Mouse (Mus musculus) CH12.LX (cell line): ENCODE results near the gene Tle1. TPM values are rescaled to one million over a fixed set of nuclear protein-coding genes. Genes with fewer than 3 reads are reported as not detected.

Experiments used
- DNase-seq: peaks from one replicate; pipeline ENCODE4 v3.0.0-alpha.2; 2013; ENCODE audit errors: extremely low read depth
- H3K27ac ChIP-seq: 2 replicates; pipeline ENCODE4 v1.5.1; 2012; ENCODE audit warnings: low read depth, mild to moderate bottlenecking, control low read depth, moderate library complexity; ENCODE audit not compliant: insufficient read depth
- H3K27me3 ChIP-seq: replicated peaks from 2 replicates; pipeline ENCODE3; 2012; ENCODE audit warnings: inconsistent platforms
- H3K36me3 ChIP-seq, 2 experiments: replicated peaks in 1 of 2; 2 replicates each; pipeline versions ENCODE3 to v1.6.1; 2012; ENCODE audit warnings: inconsistent platforms in 1 of 2, low read length in 1 of 2, mild to moderate bottlenecking in 1 of 2, mixed read lengths in 1 of 2, moderate library complexity in 1 of 2; ENCODE audit not compliant: control insufficient read depth in 1 of 2, insufficient read depth in 1 of 2
- H3K4me1 ChIP-seq, 2 experiments: 2 replicates each; pipeline ENCODE4 v1.6.1; 2012; ENCODE audit warnings: inconsistent platforms in 1 of 2, moderate library complexity in 1 of 2; ENCODE audit not compliant: insufficient read depth in 2 of 2, control insufficient read depth in 1 of 2
- H3K4me2 ChIP-seq: 2 replicates; pipeline ENCODE4 v1.6.1; 2012; ENCODE audit warnings: low read depth, mild to moderate bottlenecking, control low read depth; ENCODE audit not compliant: poor library complexity, insufficient read depth, severe bottlenecking
- H3K4me3 ChIP-seq, 3 experiments: fragments of 150-350 bp in 1 of 3; sonication (generic) in 1 of 3; replicated peaks in 1 of 3; 2 replicates each; pipeline versions ENCODE3 to v1.5.1; 2011 to 2012; ENCODE audit warnings: low read depth in 2 of 3, low read length in 2 of 3, mild to moderate bottlenecking in 2 of 3, moderate library complexity in 2 of 3, control low read depth in 1 of 3, improper control_type of control experiment in 1 of 3, inconsistent platforms in 1 of 3, mixed read lengths in 1 of 3; ENCODE audit not compliant: poor library complexity in 1 of 3
- H3K79me2 ChIP-seq: replicated peaks from 2 replicates; pipeline ENCODE4 v1.6.1; 2012; ENCODE audit warnings: mild to moderate bottlenecking, moderate library complexity; ENCODE audit not compliant: control insufficient read depth, poor library complexity, insufficient read depth, severe bottlenecking; ENCODE audit errors: extremely low read depth
- H3K9ac ChIP-seq: 2 replicates; pipeline ENCODE4 v1.6.1; 2012; ENCODE audit warnings: low read depth, mild to moderate bottlenecking, control low read depth, moderate library complexity; ENCODE audit not compliant: insufficient read depth
- H3K9me3 ChIP-seq: replicated peaks from 2 replicates; pipeline ENCODE3; 2012; ENCODE audit warnings: low read length, inconsistent platforms, mixed read lengths
- BHLHE40 ChIP-seq: IDR thresholded peaks from 2 replicates; pipeline ENCODE4 v1.6.1; 2011; ENCODE audit warnings: mild to moderate bottlenecking, low read depth, low read length, improper control_type of control experiment
- CHD1 ChIP-seq: IDR thresholded peaks from 2 replicates; pipeline ENCODE4 v1.6.1; 2012; ENCODE audit warnings: low read depth, low read length, improper control_type of control experiment, inconsistent platforms
- CHD2 ChIP-seq: IDR thresholded peaks from 2 replicates; pipeline ENCODE4 v1.6.1; 2011; ENCODE audit warnings: low read length, improper control_type of control experiment
- ELF1 ChIP-seq: IDR thresholded peaks from 2 replicates; pipeline ENCODE4 v1.6.1; 2014; ENCODE audit warnings: low read depth, mild to moderate bottlenecking, inconsistent platforms, low read length, improper control_type of control experiment
- GABPA ChIP-seq: IDR thresholded peaks from 2 replicates; pipeline ENCODE4 v1.6.1; 2012; ENCODE audit warnings: low read depth, low read length, improper control_type of control experiment, inconsistent platforms; ENCODE audit not compliant: insufficient replicate concordance
- IRF4 ChIP-seq: IDR thresholded peaks from 2 replicates; pipeline ENCODE4 v1.6.1; 2014; ENCODE audit warnings: low read depth, mild to moderate bottlenecking, inconsistent platforms, low read length, improper control_type of control experiment
- KAT2A ChIP-seq: IDR thresholded peaks from 2 replicates; pipeline ENCODE4 v1.6.1; 2012; ENCODE audit warnings: low read length, improper control_type of control experiment, inconsistent platforms; ENCODE audit not compliant: insufficient replicate concordance
- MEF2A ChIP-seq: IDR thresholded peaks from 2 replicates; pipeline ENCODE4 v1.6.1; 2014; ENCODE audit warnings: low read depth, mild to moderate bottlenecking, inconsistent platforms, low read length, improper control_type of control experiment, borderline replicate concordance
- MXI1 ChIP-seq: IDR thresholded peaks from 2 replicates; pipeline ENCODE4 v1.6.1; 2011; ENCODE audit warnings: mild to moderate bottlenecking, low read depth, low read length, improper control_type of control experiment
- MYC ChIP-seq: IDR thresholded peaks from 2 replicates; pipeline ENCODE4 v1.6.1; 2011; ENCODE audit warnings: low read depth, mild to moderate bottlenecking, improper control_type of control experiment, low read length
- RAD21 ChIP-seq: IDR thresholded peaks from 2 replicates; pipeline ENCODE4 v1.6.1; 2011; ENCODE audit warnings: low read depth, mild to moderate bottlenecking, low read length, improper control_type of control experiment, moderate library complexity
- RCOR1 ChIP-seq: conservative IDR thresholded peaks from 2 replicates; pipeline ENCODE4 v1.6.1; 2012; ENCODE audit warnings: low read depth, mild to moderate bottlenecking, inconsistent platforms, low read length, improper control_type of control experiment
- SIN3A ChIP-seq: IDR thresholded peaks from 2 replicates; pipeline ENCODE4 v1.6.1; 2012; ENCODE audit warnings: low read length, improper control_type of control experiment, inconsistent platforms
- TBP ChIP-seq: conservative IDR thresholded peaks from 2 replicates; pipeline ENCODE4 v1.6.1; 2011; ENCODE audit warnings: low read depth, low read length, improper control_type of control experiment
- UBTF ChIP-seq: IDR thresholded peaks from 2 replicates; pipeline ENCODE4 v1.6.1; 2012; ENCODE audit warnings: low read depth, mild to moderate bottlenecking, inconsistent platforms, low read length, improper control_type of control experiment, moderate library complexity
- USF1 ChIP-seq: IDR thresholded peaks from 2 replicates; pipeline ENCODE4 v1.6.1; 2014; ENCODE audit warnings: low read depth, mild to moderate bottlenecking, inconsistent platforms, low read length, improper control_type of control experiment
- ZKSCAN1 ChIP-seq: IDR thresholded peaks from 2 replicates; pipeline ENCODE4 v1.6.1; 2012; ENCODE audit warnings: low read depth, inconsistent platforms, low read length, improper control_type of control experiment, borderline replicate concordance
- ZNF384 ChIP-seq: IDR thresholded peaks from 2 replicates; pipeline ENCODE4 v1.6.1; 2012; ENCODE audit warnings: low read depth, low read length, improper control_type of control experiment, inconsistent platforms
- dilution Hi-C: fragments of 300-500 bp; cut with MboI; formaldehyde crosslinking; loops from 2 replicates; pipeline ENCODE4 v1.14.3; 2020; ENCODE audit warnings: low sequenced_read_pairs; ENCODE audit not compliant: extremely low pct_unique_long_range_greater_than_20kb, extremely low pct_ligation_motif_present
- in situ Hi-C: fragments of 300-500 bp; cut with MboI; formaldehyde crosslinking; loops from 3 replicates; pipeline ENCODE4 v1.14.3; 2019; ENCODE audit warnings: low sequenced_read_pairs, low pct_ligation_motif_present, low pct_unique_long_range_greater_than_20kb, mixed read lengths
- polyA plus RNA-seq: library from polyadenylated mRNA; unstranded; fragments of >175 nt; gene quantifications from 2 replicates; pipeline ENCODE4 v1.2.1, GENCODE M21; 2012; ENCODE audit warnings: low read depth; ENCODE audit not compliant: insufficient read length
- total RNA-seq, 2 experiments: library from RNA; depleted of rRNA; stranded (reverse); fragments of 300-350 nt in 1 of 2; fragments of >200 nt in 1 of 2; gene quantifications; 2 replicates each; pipeline ENCODE4 v1.2.3; 2012 to 2014

The Tle1 gene
- total and polyA plus RNA-seq, 3 experiments, result not detected

DNA sequence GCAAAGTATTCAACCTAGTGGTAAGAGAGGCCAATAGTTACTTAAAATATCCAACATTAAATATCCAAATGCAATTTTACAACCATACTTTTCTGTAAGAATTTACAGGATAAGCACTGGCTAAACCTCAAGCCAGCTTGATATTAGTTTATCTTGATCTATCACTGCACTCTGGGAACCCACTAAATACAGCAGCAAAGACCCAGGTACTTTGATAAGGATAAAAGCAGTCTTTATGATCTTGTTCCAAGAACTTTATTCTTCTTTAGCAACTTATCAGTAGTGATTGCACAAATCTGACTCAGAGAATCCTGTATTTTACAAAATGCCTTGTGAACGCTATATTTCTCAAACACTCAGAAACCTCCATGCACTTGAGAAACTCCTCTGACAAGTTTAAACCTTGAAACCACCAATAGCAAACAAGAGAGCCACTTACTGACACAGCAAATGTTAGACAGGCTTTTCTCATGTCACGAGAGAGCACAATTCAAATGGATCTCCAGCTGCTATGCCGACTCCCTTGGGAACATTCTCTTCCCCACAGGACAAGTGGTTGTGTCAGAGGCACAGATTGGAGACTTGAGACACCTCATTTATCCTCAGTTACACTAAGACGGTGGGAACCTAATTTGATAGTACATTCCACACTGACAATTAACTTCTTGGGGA, 50.1 kb downstream of the Tle1 start:
- Histone ChIP-seq H3K79me2 (no peaks in the 10 kb centered on the region), H3K27ac (no peak overlapping the region), H3K4me1 (no peaks in the 10 kb centered on the region), H3K4me3 (no peak overlapping the region), H3K9me3 (peaks cover 60% of the 10 kb centered on the region), H3K27me3 (no peaks in the 10 kb centered on the region), H3K9ac (no peak overlapping the region), H3K36me3 (no peaks in the 10 kb centered on the region), H3K4me2 (no peak overlapping the region)
- dilution Hi-C loops, result no loop called here
- TF ChIP-seq CHD1 (no peak), ZKSCAN1 (no peak), MEF2A (no peak), MXI1 (no peak), ELF1 (no peak), UBTF (no peak), TBP (no peak), IRF4 (no peak), BHLHE40 (no peak), KAT2A (no peak), RAD21 (no peak), MYC (no peak)
- DNase-seq, result no peak
- in situ Hi-C loops, result no loop called here

DNA sequence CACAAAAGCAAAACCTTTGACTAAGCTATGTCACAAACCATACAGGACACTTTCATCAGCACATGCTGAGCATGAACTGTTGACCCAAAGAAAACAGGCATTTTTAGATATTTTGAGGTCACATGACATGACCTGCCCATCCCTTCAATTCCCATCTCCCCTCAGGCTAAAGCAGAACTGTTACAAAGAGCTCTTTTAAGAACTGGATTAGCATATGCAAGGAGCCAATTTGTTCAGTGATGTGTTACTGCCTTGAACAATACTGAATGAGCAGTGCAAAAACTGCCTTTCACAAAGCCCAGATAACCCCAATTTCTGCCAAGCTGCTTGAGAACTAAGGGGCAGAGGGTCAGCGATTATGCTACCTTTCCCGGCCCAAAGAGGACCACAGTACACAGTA, 54.7 kb downstream of the Tle1 start:
- no peak overlapping the region for H3K4me3 ChIP-seq
- no peaks in the 10 kb centered on the region for H3K27me3 ChIP-seq
- DNase-seq, result no peak
- peaks cover 59% of the 10 kb centered on the region for H3K9me3 ChIP-seq
- no peaks in the 10 kb centered on the region for H3K4me1 ChIP-seq
- no peaks in the 10 kb centered on the region for H3K79me2 ChIP-seq
- H3K36me3 ChIP-seq, result no peaks in the 10 kb centered on the region
- in situ Hi-C loops, result no loop called here
- no peak overlapping the region for H3K27ac ChIP-seq
- dilution Hi-C loops, result no loop called here
- no peak overlapping the region for H3K4me2 ChIP-seq
- H3K9ac ChIP-seq, result no peak overlapping the region
- TF ChIP-seq RCOR1 (no peak), BHLHE40 (no peak), GABPA (no peak), CHD2 (no peak), USF1 (no peak), ELF1 (no peak), MXI1 (no peak), SIN3A (no peak), ZNF384 (no peak), MEF2A (no peak)
